Mouse (Mus musculus) lung, adult 2 months (tissue): ENCODE measurements around the gene Angpt4.

Source experiments
- CTCF ChIP-seq: fragments of 200-500 bp; IDR thresholded peaks from 2 replicates; pipeline ENCODE4 v1.5.1; 2011; ENCODE audit warnings: mild to moderate bottlenecking, low read length, control low read depth; ENCODE audit not compliant: insufficient read depth
- POLR2A ChIP-seq: fragments of 200-500 bp; IDR thresholded peaks from 2 replicates; pipeline ENCODE4 v1.6.1; 2011; ENCODE audit warnings: low read depth, mild to moderate bottlenecking, control low read depth, low read length, borderline replicate concordance; ENCODE audit errors: extremely low read depth

GRCm38 (mm10) chr2:151972880-151973594 lies 62.0 kb downstream of the Angpt4 start:
- TF ChIP-seq POLR2A (0 out of 2 replicates have a peak, but pooled peaks have one; percentile 10), CTCF (no peak)
